Mouse (Mus musculus) cortical plate, adult 2 months (tissue): ENCODE data around the gene Ltb4r2. TPM values are rescaled to one million over a fixed set of nuclear protein-coding genes. Genes with fewer than 3 reads are reported as not detected.

ENCODE experiments used
- H3K27ac ChIP-seq: fragments of 200-500 bp; 2 replicates; pipeline ENCODE4 v1.5.1; 2012; ENCODE audit warnings: low read length, control low read depth, inconsistent platforms; ENCODE audit not compliant: insufficient read depth
- H3K4me1 ChIP-seq: fragments of 200-500 bp; 2 replicates; pipeline ENCODE4 v1.6.1; 2011; ENCODE audit warnings: low read length; ENCODE audit not compliant: control insufficient read depth, insufficient read depth
- H3K4me3 ChIP-seq: fragments of 200-500 bp; 2 replicates; pipeline ENCODE4 v1.5.1; 2011; ENCODE audit warnings: mild to moderate bottlenecking, low read length, control low read depth; ENCODE audit not compliant: insufficient read depth
- CTCF ChIP-seq: fragments of 200-500 bp; IDR thresholded peaks from 2 replicates; pipeline ENCODE4 v1.5.1; 2011; ENCODE audit warnings: mild to moderate bottlenecking, control low read depth, low read length; ENCODE audit not compliant: insufficient read depth; ENCODE audit errors: extremely low read depth
- POLR2A ChIP-seq: fragments of 200-500 bp; IDR thresholded peaks from 2 replicates; pipeline ENCODE4 v1.6.1; 2011; ENCODE audit warnings: mild to moderate bottlenecking, low read length, control low read depth; ENCODE audit not compliant: insufficient read depth; ENCODE audit errors: extremely low read depth
- polyA plus RNA-seq: library from polyadenylated mRNA; depleted of rRNA; stranded (reverse); fragments of >200 nt; gene quantifications from 2 replicates; pipeline ENCODE4 v1.2.3, GENCODE M21; 2012

The Ltb4r2 gene
- polyA plus RNA-seq, 1 experiment, result 0.17 TPM

GRCm38 (mm10) chr14:55721700-55722437 is 39.4 kb upstream of the Ltb4r2 start, which contains the start of gene Rabggta:
Gene Rabggta, minus strand, starts transcription at chr14:55722263.
- Histone ChIP-seq H3K27ac (no peak within 1 kb of the TSS), H3K4me3 (peak within 1 kb of the TSS; percentile 62), H3K4me1 (no peaks in the 10 kb centered on the region)
- peak; percentile 46; the same call in 1 of the 2 replicates for TF ChIP-seq POLR2A
- peak; percentile 81 for TF ChIP-seq CTCF

DNA sequence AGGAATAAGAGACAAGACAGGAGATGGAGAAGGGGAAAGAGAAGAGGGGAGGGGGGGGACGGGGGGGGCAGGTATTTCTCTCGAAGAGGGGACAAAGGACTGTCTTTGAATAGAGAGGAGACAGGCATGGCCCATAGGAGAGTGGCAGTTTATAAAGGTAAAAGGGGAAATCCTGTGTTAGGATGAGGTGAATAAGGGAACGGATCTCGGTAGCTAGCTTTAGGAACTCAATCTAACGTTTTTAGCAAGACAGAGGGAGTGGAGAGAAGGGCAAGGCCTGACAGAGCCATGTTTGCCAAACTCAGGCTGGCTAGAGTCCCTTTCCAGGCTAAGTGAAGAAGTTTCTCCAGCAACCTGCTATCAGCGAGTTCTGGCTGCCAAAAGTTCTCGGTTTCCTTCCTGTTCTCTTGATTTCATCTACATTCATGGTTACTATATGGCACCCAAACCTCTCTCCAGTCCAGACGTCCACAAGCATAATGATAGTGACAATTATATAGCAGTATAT is 38.7 kb upstream of the Ltb4r2 start:
- Histone ChIP-seq H3K4me1 (no peaks in the 10 kb centered on the region), H3K4me3 (peak overlapping the region; percentile 62), H3K27ac (no peak overlapping the region)
- no peak for TF ChIP-seq POLR2A
- no peak for TF ChIP-seq CTCF

GRCm38 (mm10) chr14:55723433-55723832 is 37.8 kb upstream of the Ltb4r2 start:
- H3K4me3 ChIP-seq, result no peak overlapping the region
- H3K4me1 ChIP-seq, result no peaks in the 10 kb centered on the region
- TF ChIP-seq POLR2A, result no peak
- no peak for TF ChIP-seq CTCF
- no peak overlapping the region for H3K27ac ChIP-seq

GRCm38 (mm10) chr14:55724411-55724871 is 36.8 kb upstream of the Ltb4r2 start:
- no peak overlapping the region for H3K4me3 ChIP-seq
- no peak for TF ChIP-seq POLR2A
- no peak for TF ChIP-seq CTCF
- no peak overlapping the region for H3K27ac ChIP-seq
- H3K4me1 ChIP-seq, result no peaks in the 10 kb centered on the region

DNA sequence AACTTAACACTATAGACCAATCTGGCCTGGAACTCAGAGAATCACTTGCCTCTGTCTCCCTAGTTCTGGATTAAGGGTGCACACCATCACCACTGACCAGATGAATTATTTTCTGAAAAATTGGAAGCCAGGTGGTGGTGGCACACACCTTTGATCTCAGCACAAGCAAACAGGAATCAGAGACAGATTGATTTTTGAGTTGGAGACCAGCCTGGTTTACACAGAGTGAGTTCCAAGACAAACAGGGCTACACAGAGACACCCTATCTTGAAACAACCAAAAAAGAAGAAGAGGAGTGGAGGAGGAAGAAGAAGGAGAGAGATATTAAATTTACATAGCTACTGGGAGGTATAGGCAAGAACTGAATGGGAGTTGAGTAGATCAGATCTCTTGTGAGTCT is 35.0 kb upstream of the Ltb4r2 start:
- Histone ChIP-seq H3K27ac (no peak overlapping the region), H3K4me3 (no peak overlapping the region), H3K4me1 (peaks cover 2% of the 10 kb centered on the region; the same call in 1 of the 2 replicates)
- TF ChIP-seq CTCF (no peak), POLR2A (no peak)

GRCm38 (mm10) chr14:55727889-55728685 is 33.1 kb upstream of the Ltb4r2 start:
- Histone ChIP-seq H3K4me1 (peaks cover 2% of the 10 kb centered on the region; the same call in 1 of the 2 replicates), H3K27ac (no peak overlapping the region), H3K4me3 (no peak overlapping the region)
- no peak for TF ChIP-seq POLR2A
- TF ChIP-seq CTCF, result no peak

- peaks cover 2% of the 10 kb centered on the region; the same call in 1 of the 2 replicates for H3K4me1 ChIP-seq
- TF ChIP-seq POLR2A (no peak), CTCF (no peak)
- H3K27ac ChIP-seq, result peak overlapping the region; percentile 28; the same call in 1 of the 2 replicates
- no peak overlapping the region for H3K4me3 ChIP-seq
Observed at GRCm38 (mm10) chr14:55730116-55730515, 31.1 kb upstream of the Ltb4r2 start.

DNA sequence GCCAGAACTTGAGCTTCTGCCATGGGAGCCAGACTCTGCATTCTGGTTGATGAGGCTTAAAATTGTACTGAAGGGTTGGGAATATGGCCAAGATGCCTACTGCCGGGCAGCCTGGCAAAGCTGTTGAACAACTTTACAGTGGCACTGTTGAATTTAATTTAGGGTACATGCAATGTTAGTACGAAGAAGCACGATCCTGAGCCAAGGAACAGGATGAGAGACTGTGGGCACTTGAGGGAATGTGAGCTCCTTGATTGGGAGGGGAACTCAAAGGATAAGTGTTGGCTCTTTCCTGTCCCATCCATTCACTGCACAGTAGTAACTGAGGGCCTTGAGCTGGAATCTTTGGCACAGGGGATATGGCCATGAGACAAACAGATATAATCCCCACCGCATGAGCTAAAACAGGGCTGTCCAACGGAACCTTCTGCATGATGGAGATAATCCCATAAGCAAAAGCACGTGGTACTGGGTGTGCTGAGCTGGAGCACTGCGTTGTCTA is 30.6 kb upstream of the Ltb4r2 start:
- H3K27ac ChIP-seq, result no peak overlapping the region
- TF ChIP-seq CTCF (no peak), POLR2A (no peak)

DNA sequence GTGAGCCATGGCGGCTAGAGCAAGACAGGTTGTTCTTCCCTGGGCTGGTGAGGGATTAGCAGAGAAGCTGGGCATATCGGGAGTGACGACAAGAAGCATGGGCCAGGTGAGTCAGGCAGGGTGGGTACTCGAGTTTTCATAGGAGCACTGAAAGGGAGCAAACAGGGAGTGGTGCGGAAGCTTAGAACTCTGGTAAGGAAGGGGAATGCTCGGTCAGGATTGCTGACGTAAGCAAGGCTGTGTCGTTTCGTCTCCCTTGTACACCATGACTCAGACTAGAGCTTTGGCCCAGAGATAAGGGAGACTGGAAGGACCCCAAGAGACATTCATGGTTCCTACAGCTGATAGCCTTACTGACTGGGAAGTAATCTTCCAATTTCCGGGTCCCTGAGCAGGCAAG is 27.3 kb upstream of the Ltb4r2 start:
- no peak for TF ChIP-seq POLR2A
- no peak for TF ChIP-seq CTCF
- peaks cover 2% of the 10 kb centered on the region; the same call in 1 of the 2 replicates for H3K4me1 ChIP-seq
- H3K4me3 ChIP-seq, result no peak overlapping the region
- no peak overlapping the region for H3K27ac ChIP-seq

More for the DNA sequence above, 30.6 kb upstream of the Ltb4r2 start:
- H3K4me3 ChIP-seq, result no peak overlapping the region
- H3K4me1 ChIP-seq, result peaks cover 2% of the 10 kb centered on the region; the same call in 1 of the 2 replicates
